ENCODE assay signal across 8 mouse cellular contexts in the genomic region with DNA sequence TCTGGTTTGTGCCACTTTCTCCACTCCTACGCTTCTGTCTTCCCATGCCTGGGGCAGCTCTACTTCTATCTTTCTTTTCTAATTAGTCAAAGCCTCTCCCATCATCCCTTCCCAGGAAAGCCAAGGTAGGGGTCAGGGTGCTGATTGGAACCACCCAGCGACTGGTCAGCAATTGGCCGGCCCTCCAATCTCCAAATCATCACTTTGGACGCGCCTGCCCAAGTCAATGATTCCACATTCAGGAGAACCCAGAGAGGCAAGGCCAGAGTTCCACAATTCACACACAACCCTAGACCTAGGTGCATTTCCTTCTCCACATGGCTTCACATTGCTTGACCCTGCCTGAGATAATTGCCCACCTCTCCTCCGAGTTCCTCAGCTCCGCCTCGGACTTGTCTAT. TPM values are rescaled to one million over a fixed set of nuclear protein-coding genes. Genes with fewer than 3 reads are reported as not detected.
DNase-seq lines count a peak whose midpoint lies in the region; ATAC-seq and TF ChIP-seq lines count a peak whose summit lies in the region.

No protein-coding gene starts in this region.

- peaks cover 8% of the 10 kb centered on the region for H3K4me1 ChIP-seq in limb, embryonic 11.5 days (ENCODE audit: control insufficient read depth, insufficient read depth, low read length)
- peaks cover 20% of the 10 kb centered on the region for H3K4me1 ChIP-seq in stomach, embryonic 14.5 days (ENCODE audit: control insufficient read depth, insufficient read depth, low read length)

- no peaks in the 10 kb centered on the region for H3K36me3 ChIP-seq in limb, embryonic 11.5 days (ENCODE audit: control insufficient read depth, insufficient read depth, low read length)
- no peaks in the 10 kb centered on the region for H3K36me3 ChIP-seq in stomach, embryonic 14.5 days (ENCODE audit: control insufficient read depth, insufficient read depth, low read length)

- H3K27me3 ChIP-seq in limb, embryonic 11.5 days (ENCODE audit: control insufficient read depth, insufficient read depth, low read length): peaks cover 15% of the 10 kb centered on the region
- H3K27me3 ChIP-seq in stomach, embryonic 14.5 days (ENCODE audit: control insufficient read depth, insufficient read depth, low read length): no peaks in the 10 kb centered on the region

- H3K4me3 ChIP-seq in gastrocnemius, adult 2 months: peak overlapping the region; percentile 96
- H3K4me3 ChIP-seq in limb, embryonic 11.5 days (ENCODE audit: low read depth, low read length): peak overlapping the region; percentile 54
- H3K4me3 ChIP-seq in stomach, embryonic 14.5 days (ENCODE audit: low read depth, low read length): peak overlapping the region; percentile 63

- intact Hi-C loops in gastrocnemius, adult 2 months (cut with DNase I): no loop called here

- no peaks in the 10 kb centered on the region for H3K9me3 ChIP-seq in limb, embryonic 11.5 days (ENCODE audit: control insufficient read depth, low read length)
- no peaks in the 10 kb centered on the region for H3K9me3 ChIP-seq in stomach, embryonic 14.5 days (ENCODE audit: control insufficient read depth, low read depth, low read length)

- no peak for DNase-seq in gastrocnemius, adult 2 months
- DNase-seq in gastrocnemius, postnatal 10 days: no peak
- peak; percentile 12 for DNase-seq in thymus, postnatal 0 days (ENCODE audit: low spot score)
- DNase-seq in thymus, postnatal 25 days: no peak
- peak; percentile 26 for DNase-seq in limb, embryonic 11.5 days (ENCODE audit: low spot score)
- DNase-seq in frontal cortex, postnatal 25 days (ENCODE audit: low spot score in 2 of 2): no peak
- no peak for DNase-seq in adrenal gland, postnatal 14 days

- H3K27ac ChIP-seq in gastrocnemius, adult 2 months: peak overlapping the region; percentile 96
- no peak overlapping the region for H3K27ac ChIP-seq in limb, embryonic 11.5 days (replicated peaks; ENCODE audit: low read depth, low read length)
- H3K27ac ChIP-seq in stomach, embryonic 14.5 days (ENCODE audit: low read length): peak overlapping the region; percentile 55; the same call in 1 of the 2 replicates

- peak overlapping the region; percentile 71 for H3K4me2 ChIP-seq in limb, embryonic 11.5 days (ENCODE audit: low read depth, severe bottlenecking)
- H3K4me2 ChIP-seq in stomach, embryonic 14.5 days (replicated peaks; ENCODE audit: low read depth, low read length): peak overlapping the region; percentile 86

- peak overlapping the region; percentile 75 for H3K9ac ChIP-seq in limb, embryonic 11.5 days (ENCODE audit: low read length)
- peak overlapping the region; percentile 57 for H3K9ac ChIP-seq in stomach, embryonic 14.5 days (replicated peaks; ENCODE audit: low read depth, low read length)

- ATAC-seq in limb, embryonic 11.5 days (ENCODE audit: insufficient number of reproducible peaks, low FRiP score, low TSS enrichment, low read depth): no peak
- no peak for ATAC-seq in stomach, embryonic 14.5 days (ENCODE audit: insufficient number of reproducible peaks, insufficient read depth, low FRiP score, low read depth)

- no peak for TF ChIP-seq CTCF in gastrocnemius, adult 2 months (IDR thresholded peaks at IDR 0.05)

- WGBS in limb, embryonic 11.5 days: 18% methylated on average over 8 of the region's 8 CpGs
- WGBS in stomach, embryonic 14.5 days: 28% methylated on average over 8 of the region's 8 CpGs

RNA-seq across cellular contexts. Expression of gene Dgka, which starts 0.4 kb away (rescaled TPM):
- 1 to 10 TPM; 8.8 to 9.7 TPM for total RNA-seq in gastrocnemius, adult 2 months (2021)
- total RNA-seq in gastrocnemius, postnatal 10 days (2021): 1 to 10 TPM; 7.1 to 8.8 TPM
- 135 and 136 TPM in 2 replicates for polyA plus RNA-seq in thymus, postnatal 0 days (2015; fragmentation: Nextera tagmentation; extraction: Ambion mirVana)
- polyA plus RNA-seq in limb, embryonic 11.5 days (2014; fragmentation: Nextera tagmentation; extraction: Ambion mirVana): 5.4 and 6.5 TPM in 2 replicates
- polyA plus RNA-seq in stomach, embryonic 14.5 days (2014; fragmentation: Nextera tagmentation; extraction: Ambion mirVana): 17.5 and 17.9 TPM in 2 replicates
- total RNA-seq in adrenal gland, postnatal 14 days (2021): 14.3 and 36.2 TPM in 2 replicates

RNA-seq across cellular contexts. Expression of gene Pym1, which starts 3.5 kb away (rescaled TPM):
- total RNA-seq in gastrocnemius, adult 2 months (2021): 10 to 100 TPM in 1 of 2 experiments, 1 to 10 TPM in 1; 9.9 to 11.8 TPM
- 10 to 100 TPM; 13.7 to 14.9 TPM for total RNA-seq in gastrocnemius, postnatal 10 days (2021)
- polyA plus RNA-seq in thymus, postnatal 0 days (2015; fragmentation: Nextera tagmentation; extraction: Ambion mirVana): 74.7 and 79.2 TPM in 2 replicates
- 49.4 and 52.4 TPM in 2 replicates for polyA plus RNA-seq in limb, embryonic 11.5 days (2014; fragmentation: Nextera tagmentation; extraction: Ambion mirVana)
- polyA plus RNA-seq in stomach, embryonic 14.5 days (2014; fragmentation: Nextera tagmentation; extraction: Ambion mirVana): 37.2 and 38.7 TPM in 2 replicates
- 22.3 and 29.1 TPM in 2 replicates for total RNA-seq in adrenal gland, postnatal 14 days (2021)

RNA-seq across cellular contexts. Expression of gene Cdk2, which starts 39.4 kb away (rescaled TPM):
- total RNA-seq in gastrocnemius, adult 2 months (2021): 1 to 10 TPM; 3.0 to 3.2 TPM
- 10 to 100 TPM; 14.0 to 18.8 TPM for total RNA-seq in gastrocnemius, postnatal 10 days (2021)
- 115 and 117 TPM in 2 replicates for polyA plus RNA-seq in thymus, postnatal 0 days (2015; fragmentation: Nextera tagmentation; extraction: Ambion mirVana)
- 151 TPM in 2 replicates for polyA plus RNA-seq in limb, embryonic 11.5 days (2014; fragmentation: Nextera tagmentation; extraction: Ambion mirVana)
- polyA plus RNA-seq in stomach, embryonic 14.5 days (2014; fragmentation: Nextera tagmentation; extraction: Ambion mirVana): 90.3 and 92.1 TPM in 2 replicates
- 30.7 and 31.1 TPM in 2 replicates for total RNA-seq in adrenal gland, postnatal 14 days (2021)

RNA-seq across cellular contexts. Expression of gene Pmel, which starts 40.2 kb away (rescaled TPM):
- total RNA-seq in gastrocnemius, adult 2 months (2021): not detected
- 1 to 10 TPM; 2.1 to 2.4 TPM for total RNA-seq in gastrocnemius, postnatal 10 days (2021)
- 1.1 and 1.3 TPM in 2 replicates for polyA plus RNA-seq in thymus, postnatal 0 days (2015; fragmentation: Nextera tagmentation; extraction: Ambion mirVana)
- 0.34 and 0.87 TPM in 2 replicates for polyA plus RNA-seq in limb, embryonic 11.5 days (2014; fragmentation: Nextera tagmentation; extraction: Ambion mirVana)
- polyA plus RNA-seq in stomach, embryonic 14.5 days (2014; fragmentation: Nextera tagmentation; extraction: Ambion mirVana): 1.7 and 2.3 TPM in 2 replicates
- 1.5 and 2.3 TPM in 2 replicates for total RNA-seq in adrenal gland, postnatal 14 days (2021)

RNA-seq across cellular contexts. Expression of gene Mmp19, which starts 46.5 kb away (rescaled TPM):
- total RNA-seq in gastrocnemius, adult 2 months (2021): 1 to 10 TPM; 1.0 to 1.5 TPM
- 1 to 10 TPM; 2.8 to 3.8 TPM for total RNA-seq in gastrocnemius, postnatal 10 days (2021)
- 0.48 and 0.67 TPM in 2 replicates for polyA plus RNA-seq in thymus, postnatal 0 days (2015; fragmentation: Nextera tagmentation; extraction: Ambion mirVana)
- polyA plus RNA-seq in limb, embryonic 11.5 days (2014; fragmentation: Nextera tagmentation; extraction: Ambion mirVana): 0.35 and 0.55 TPM in 2 replicates
- 0.78 and 1.2 TPM in 2 replicates for polyA plus RNA-seq in stomach, embryonic 14.5 days (2014; fragmentation: Nextera tagmentation; extraction: Ambion mirVana)
- total RNA-seq in adrenal gland, postnatal 14 days (2021): 24.6 and 30.9 TPM in 2 replicates

Comparison
In these comparisons a context has a peak if more than half of its experiments do, and no peak if none do; other contexts are left out.
1. DNase-seq: peak in thymus, postnatal 0 days (single experiment) and limb, embryonic 11.5 days (single experiment); none in gastrocnemius, adult 2 months (single experiment), gastrocnemius, postnatal 10 days (single experiment), thymus, postnatal 25 days (single experiment), frontal cortex, postnatal 25 days (0 of 2) and adrenal gland, postnatal 14 days (single experiment).
2. Peak in every context shown above with its lines, with median percentiles within 50 percentile points of each other: H3K4me3 ChIP-seq.